Mouse (Mus musculus) G1E-ER4 (cell line): ENCODE results near the gene Ndrg2. TPM values are rescaled to one million over a fixed set of nuclear protein-coding genes. Genes with fewer than 3 reads are reported as not detected.

Experiments used
- GATA1 ChIP-seq: IDR thresholded peaks from one replicate; pipeline ENCODE4 v1.8.0; 2012; ENCODE audit warnings: low read length, inconsistent platforms
- polyA plus RNA-seq: library from polyadenylated mRNA; stranded (reverse); fragments of >175 nt; gene quantifications from 2 replicates; pipeline ENCODE4 v1.2.3, GENCODE M21; 2012

Gene Ndrg2
- polyA plus RNA-seq, 1 experiment = not detected

- TF ChIP-seq GATA1 = no peak
Observed at GRCm38 (mm10) chr14:51918966-51919365, 5.0 kb upstream of the Ndrg2 start.

- TF ChIP-seq GATA1 = no peak
Observed at GRCm38 (mm10) chr14:51918125-51918524, 4.2 kb upstream of the Ndrg2 start, which contains the start of gene Tppp2. Gene Tppp2, plus strand, starts transcription at chr14:51918425.

GRCm38 (mm10) chr14:51916539-51916938 lies 2.6 kb upstream of the Ndrg2 start:
- no peak for TF ChIP-seq GATA1

- TF ChIP-seq GATA1 = no peak
Observed at GRCm38 (mm10) chr14:51915030-51915429, 1.1 kb upstream of the Ndrg2 start.

- TF ChIP-seq GATA1 = no peak
Observed at GRCm38 (mm10) chr14:51913062-51913959, 647 bp downstream of the Ndrg2 start.

- no peak for TF ChIP-seq GATA1
Observed at GRCm38 (mm10) chr14:51912391-51913061, 1.4 kb downstream of the Ndrg2 start.

GRCm38 (mm10) chr14:51911301-51911700 lies 2.7 kb downstream of the Ndrg2 start:
- no peak for TF ChIP-seq GATA1

- TF ChIP-seq GATA1 = peak; percentile 9
Observed at GRCm38 (mm10) chr14:51906102-51906501, 7.9 kb downstream of the Ndrg2 start.

- TF ChIP-seq GATA1 = no peak
Observed at GRCm38 (mm10) chr14:51904706-51905105, 9.3 kb downstream of the Ndrg2 start.

- TF ChIP-seq GATA1 = no peak
Observed at GRCm38 (mm10) chr14:51903782-51904181, 10.2 kb downstream of the Ndrg2 start.

GRCm38 (mm10) chr14:51902806-51903710 lies 10.9 kb downstream of the Ndrg2 start:
- TF ChIP-seq GATA1 = no peak

- no peak for TF ChIP-seq GATA1
Observed at GRCm38 (mm10) chr14:51899351-51899750, 14.6 kb downstream of the Ndrg2 start.

- no peak for TF ChIP-seq GATA1
Observed at GRCm38 (mm10) chr14:51896539-51897170, 17.3 kb downstream of the Ndrg2 start.

GRCm38 (mm10) chr14:51896019-51896418 lies 17.9 kb downstream of the Ndrg2 start:
- no peak for TF ChIP-seq GATA1

- TF ChIP-seq GATA1 = no peak
Observed at GRCm38 (mm10) chr14:51895071-51895470, 18.9 kb downstream of the Ndrg2 start.

- TF ChIP-seq GATA1 = no peak
Observed at GRCm38 (mm10) chr14:51893809-51894208, 20.1 kb downstream of the Ndrg2 start.
